Mouse (Mus musculus) limb, embryonic 14.5 days (tissue): ENCODE data around the gene Ggct. TPM values are rescaled to one million over a fixed set of nuclear protein-coding genes. Genes with fewer than 3 reads are reported as not detected.

Source experiments
- ATAC-seq: fragments of 200-750 bp; cut with Nextera tagmentation; 2 replicates; pipeline ENCODE4 v1.8.0; 2017; ENCODE audit warnings: low read depth, moderate number of reproducible peaks, moderate TSS enrichment; ENCODE audit not compliant: low FRiP score
- DNase-seq: peaks from one replicate; pipeline ENCODE4 v3.0.0-alpha.2; 2015; ENCODE audit warnings: low spot score
- H3K27ac ChIP-seq: fragments of 300-500 bp; sonication (generic); replicated peaks from 2 replicates; pipeline ENCODE4 v1.5.1; 2014; ENCODE audit warnings: low read depth, mild to moderate bottlenecking, low read length, moderate library complexity, mixed read lengths
- H3K27me3 ChIP-seq: fragments of 300-500 bp; sonication (generic); 2 replicates; pipeline ENCODE4 v1.6.1; 2014; ENCODE audit warnings: low read length, mixed read lengths; ENCODE audit not compliant: control insufficient read depth, insufficient read depth
- H3K36me3 ChIP-seq: fragments of 300-500 bp; sonication (generic); 2 replicates; pipeline ENCODE4 v1.6.1; 2014; ENCODE audit warnings: mild to moderate bottlenecking, low read length, moderate library complexity, mixed read lengths; ENCODE audit not compliant: control insufficient read depth, insufficient read depth
- H3K4me1 ChIP-seq: fragments of 300-500 bp; sonication (generic); 2 replicates; pipeline ENCODE4 v1.6.1; 2014; ENCODE audit warnings: antibody characterized with exemption, low read length, mixed read lengths; ENCODE audit not compliant: control insufficient read depth, insufficient read depth
- H3K4me2 ChIP-seq: fragments of 300-500 bp; sonication (generic); replicated peaks from 2 replicates; pipeline ENCODE4 v1.6.1; 2014; ENCODE audit warnings: low read depth, mild to moderate bottlenecking, low read length, moderate library complexity; ENCODE audit not compliant: severe bottlenecking
- H3K4me3 ChIP-seq: fragments of 300-500 bp; sonication (generic); replicated peaks from 2 replicates; pipeline ENCODE4 v1.5.1; 2014; ENCODE audit warnings: low read length
- H3K9ac ChIP-seq: fragments of 300-500 bp; sonication (generic); 2 replicates; pipeline ENCODE4 v1.6.1; 2014; ENCODE audit warnings: mild to moderate bottlenecking, low read depth, low read length, moderate library complexity; ENCODE audit not compliant: severe bottlenecking
- H3K9me3 ChIP-seq: fragments of 300-500 bp; sonication (generic); 2 replicates; pipeline ENCODE4 v1.6.1; 2016; ENCODE audit warnings: low read length; ENCODE audit not compliant: control insufficient read depth
- POLR2A ChIP-seq: fragments of 200-500 bp; IDR thresholded peaks from 2 replicates; pipeline ENCODE4 v1.8.0; 2012; ENCODE audit warnings: inconsistent platforms, mild to moderate bottlenecking, moderate library complexity, borderline replicate concordance; ENCODE audit not compliant: insufficient read depth, insufficient read length; ENCODE audit errors: extremely low read depth
- WGBS: fragments of 180-500 bp; shearing (Covaris S2); extraction: QIAGEN DNeasy Blood & Tissue Kit; methylation state at CpG from one replicate; pipeline ENCODE4 v1.1.7; 2014; 5-methylcytosine and 5-hydroxymethylcytosine counted together
- polyA plus RNA-seq, 2 experiments: library from polyadenylated mRNA; depleted of rRNA in 1 of 2; stranded (reverse) in 1 of 2; unstranded in 1 of 2; fragments of >200 nt; fragmentation: Nextera tagmentation in 1 of 2; extraction: Ambion mirVana in 1 of 2; gene quantifications; 2 replicates each; pipeline versions ENCODE4 v1.2.1 to v1.2.3; 2012 to 2014

Gene Ggct
- polyA plus RNA-seq, 2 experiments = 4.0 to 11.4 TPM

GRCm38 (mm10) chr6:54948682-54949081 lies 44.1 kb downstream of the Ggct start:
- no peaks in the 10 kb centered on the region for H3K4me1 ChIP-seq
- H3K9ac ChIP-seq = no peak overlapping the region
- 0 out of 2 replicates have a peak, but pooled peaks cover 3% of the 10 kb centered on the region for H3K36me3 ChIP-seq
- no peak overlapping the region for H3K4me3 ChIP-seq
- 0 out of 2 replicates have a peak, but pooled peaks cover 6% of the 10 kb centered on the region for H3K27me3 ChIP-seq
- WGBS = 83% methylated on average over 5 of the region's 5 CpGs
- ATAC-seq = no peak
- H3K4me2 ChIP-seq = no peak overlapping the region
- no peak overlapping the region for H3K27ac ChIP-seq
- no peak for DNase-seq
- no peak for TF ChIP-seq POLR2A
- no peaks in the 10 kb centered on the region for H3K9me3 ChIP-seq

- Histone ChIP-seq H3K36me3 (0 out of 2 replicates have a peak, but pooled peaks cover 3% of the 10 kb centered on the region), H3K9me3 (no peaks in the 10 kb centered on the region), H3K4me1 (no peaks in the 10 kb centered on the region), H3K9ac (no peak overlapping the region), H3K4me3 (no peak overlapping the region), H3K4me2 (no peak overlapping the region), H3K27ac (no peak overlapping the region), H3K27me3 (0 out of 2 replicates have a peak, but pooled peaks cover 8% of the 10 kb centered on the region)
- ATAC-seq = no peak
- WGBS = 82% methylated on average over 4 of the region's 4 CpGs
- TF ChIP-seq POLR2A = no peak
- no peak for DNase-seq
Observed at GRCm38 (mm10) chr6:54946241-54946953, 46.4 kb downstream of the Ggct start.

- DNase-seq (no peak), ATAC-seq (no peak)
- no peak overlapping the region for H3K4me2 ChIP-seq
- H3K9ac ChIP-seq = no peak overlapping the region
- WGBS = 76% methylated on average over 16 of the region's 16 CpGs
- TF ChIP-seq POLR2A = no peak
- no peak overlapping the region for H3K27ac ChIP-seq
- H3K4me1 ChIP-seq = no peaks in the 10 kb centered on the region
- 0 out of 2 replicates have a peak, but pooled peaks cover 3% of the 10 kb centered on the region for H3K36me3 ChIP-seq
- no peak overlapping the region for H3K4me3 ChIP-seq
- no peaks in the 10 kb centered on the region for H3K9me3 ChIP-seq
- 0 out of 2 replicates have a peak, but pooled peaks cover 8% of the 10 kb centered on the region for H3K27me3 ChIP-seq
Observed at GRCm38 (mm10) chr6:54944551-54944950, 48.2 kb downstream of the Ggct start.

GRCm38 (mm10) chr6:54943753-54944152 lies 49.0 kb downstream of the Ggct start:
- H3K36me3 ChIP-seq = 0 out of 2 replicates have a peak, but pooled peaks cover 3% of the 10 kb centered on the region
- DNase-seq (no peak), ATAC-seq (no peak)
- H3K9ac ChIP-seq = no peak overlapping the region
- H3K4me3 ChIP-seq = no peak overlapping the region
- 56% methylated on average over 23 of the region's 24 CpGs for WGBS
- no peaks in the 10 kb centered on the region for H3K4me1 ChIP-seq
- no peaks in the 10 kb centered on the region for H3K9me3 ChIP-seq
- H3K4me2 ChIP-seq = peak overlapping the region; percentile 21; the same call in 1 of the 2 replicates
- H3K27me3 ChIP-seq = 0 out of 2 replicates have a peak, but pooled peaks cover 8% of the 10 kb centered on the region
- TF ChIP-seq POLR2A = no peak
- H3K27ac ChIP-seq = no peak overlapping the region

GRCm38 (mm10) chr6:54943292-54943691 lies 49.5 kb downstream of the Ggct start:
- TF ChIP-seq POLR2A = no peak
- WGBS = 68% methylated on average over 16 of the region's 16 CpGs
- H3K4me1 ChIP-seq = no peaks in the 10 kb centered on the region
- H3K9ac ChIP-seq = no peak overlapping the region
- 0 out of 2 replicates have a peak, but pooled peaks cover 8% of the 10 kb centered on the region for H3K27me3 ChIP-seq
- ATAC-seq (no peak), DNase-seq (no peak)
- no peak overlapping the region for H3K27ac ChIP-seq
- H3K9me3 ChIP-seq = no peaks in the 10 kb centered on the region
- no peak overlapping the region for H3K4me3 ChIP-seq
- H3K4me2 ChIP-seq = peak overlapping the region; percentile 21; the same call in 1 of the 2 replicates
- H3K36me3 ChIP-seq = 0 out of 2 replicates have a peak, but pooled peaks cover 3% of the 10 kb centered on the region
